Mouse (Mus musculus) left cerebral cortex, postnatal 10 days (tissue): ENCODE measurements around the gene Tstd1. TPM values are rescaled to one million over a fixed set of nuclear protein-coding genes. Genes with fewer than 3 reads are reported as not detected.

ENCODE experiments used
- DNase-seq, 2 experiments: peaks; one replicate each; pipeline ENCODE4 v3.0.0; 2021 to 2022; ENCODE audit warnings: low spot score in 2 of 2, mixed read lengths in 1 of 2; ENCODE audit errors: extremely low spot score in 1 of 2
- intact Hi-C: fragments of 180-260 bp; cut with DNase I; formaldehyde crosslinking; loops from one replicate; pipeline ENCODE4 v1.15.1; 2025
- total RNA-seq, 2 experiments: library from RNA; stranded (reverse); gene quantifications; 2 replicates each; pipeline ENCODE4 v1.2.3; 2021

The Tstd1 gene
- total RNA-seq, 2 experiments from 2014 or later, result 1.5 to 2.6 TPM

DNA sequence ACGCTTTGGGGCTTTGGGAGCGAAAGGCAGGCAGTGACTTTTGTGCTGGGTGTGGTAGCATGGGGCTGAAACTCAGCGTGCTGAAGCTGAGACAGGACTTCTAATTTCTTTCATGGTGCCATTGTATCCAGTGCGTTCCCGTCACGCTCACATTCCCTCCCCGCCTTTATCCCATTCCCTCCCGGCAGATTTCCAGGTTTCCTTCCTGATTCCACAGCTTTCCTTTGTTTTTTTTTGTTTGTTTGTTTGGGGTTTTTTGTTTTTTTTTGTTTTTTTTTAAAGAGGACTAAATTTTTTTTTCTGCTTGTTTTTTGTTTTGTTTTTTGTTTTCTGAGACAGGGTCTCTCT, 23.7 kb downstream of the Tstd1 start:
- DNase-seq, result no peak
- intact Hi-C loops, result no loop called here

- intact Hi-C loops, result no loop called here
- DNase-seq, result no peak
Observed at GRCm38 (mm10) chr1:171445050-171445449, 26.4 kb downstream of the Tstd1 start.

DNA sequence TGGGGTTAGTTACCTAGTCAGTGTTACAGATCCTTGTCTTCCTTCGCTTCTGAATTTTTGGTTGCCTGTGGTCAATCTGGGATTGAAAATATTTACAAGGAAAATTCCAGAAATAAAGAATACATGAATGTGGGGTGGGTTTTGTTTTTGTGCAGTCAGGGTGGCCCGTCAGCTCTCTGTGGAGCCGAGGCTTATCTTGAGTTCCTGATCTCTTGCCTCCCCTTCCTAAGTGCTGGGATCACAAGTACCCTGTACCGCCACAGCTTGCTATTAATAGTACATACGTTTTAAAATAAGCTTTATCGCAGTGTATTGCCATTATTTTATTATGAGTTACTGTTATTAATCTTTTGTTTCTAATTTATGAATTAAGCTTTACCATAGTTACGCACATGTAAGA, 28.2 kb downstream of the Tstd1 start:
- no peak for DNase-seq
- intact Hi-C loops, result no loop called here

DNA sequence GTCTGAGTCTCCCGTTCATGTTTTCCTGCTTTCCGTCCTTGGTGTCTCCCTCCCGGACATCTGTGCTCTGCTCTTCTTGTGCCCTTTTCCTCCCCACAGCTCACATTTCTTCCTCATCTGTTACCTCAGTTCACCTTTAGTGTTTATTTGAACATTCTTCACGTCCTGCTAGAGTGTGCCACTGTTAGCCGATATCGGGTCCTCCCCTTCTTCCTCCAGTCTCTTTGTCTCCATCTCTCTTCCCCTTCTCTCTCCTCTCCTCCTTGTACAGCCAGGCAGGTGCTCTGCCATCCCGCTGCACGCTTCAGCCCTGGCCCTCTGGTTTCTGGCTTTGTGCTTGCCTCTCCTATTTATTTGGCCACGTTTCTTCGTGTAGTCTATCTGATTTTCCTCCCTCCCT, 29.0 kb downstream of the Tstd1 start:
- DNase-seq, result no peak
- intact Hi-C loops, result no loop called here

- intact Hi-C loops, result no loop called here
- DNase-seq, result no peak
Observed at GRCm38 (mm10) chr1:171450062-171450461, 31.4 kb downstream of the Tstd1 start.

DNA sequence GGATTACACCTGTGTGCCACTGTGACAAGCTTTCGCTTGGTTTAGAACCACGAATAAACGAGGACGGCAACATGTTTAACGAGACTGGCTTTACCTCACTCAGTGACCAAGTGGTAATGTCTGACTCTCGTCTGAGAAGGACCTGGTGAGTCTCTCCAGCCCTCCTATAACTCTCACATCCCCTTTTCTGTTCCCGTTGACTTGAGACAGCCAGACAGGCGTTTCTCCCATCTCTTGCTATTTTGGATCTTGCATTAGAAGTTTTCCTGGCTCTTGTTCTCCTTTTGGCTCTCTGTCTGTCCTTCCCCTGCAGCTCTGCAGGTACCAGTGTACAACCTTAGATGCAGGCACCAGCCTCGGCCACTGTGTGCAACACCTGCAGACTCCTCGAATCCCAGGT, 32.3 kb downstream of the Tstd1 start:
- intact Hi-C loops, result no loop called here
- DNase-seq, result no peak

DNA sequence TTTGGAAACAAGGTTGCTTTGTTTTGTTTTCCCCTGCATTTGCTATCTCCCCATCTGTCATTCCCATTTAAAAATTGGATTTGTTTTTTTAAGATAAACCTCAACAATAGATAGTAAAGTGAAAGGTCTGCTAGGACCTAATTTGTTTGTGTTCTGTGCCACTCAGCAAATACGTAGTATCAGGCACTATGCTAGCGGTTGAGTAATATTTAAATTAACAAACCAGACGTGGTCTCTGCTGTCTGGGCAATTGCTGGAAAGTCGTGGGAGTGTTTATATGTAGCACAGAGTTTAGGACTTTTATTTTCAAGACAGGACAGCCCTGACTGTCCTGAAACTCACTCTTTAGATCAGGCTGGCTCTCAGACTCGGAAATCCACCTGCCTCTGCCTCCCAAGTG, 33.9 kb downstream of the Tstd1 start:
- intact Hi-C loops, result no loop called here
- no peak for DNase-seq

DNA sequence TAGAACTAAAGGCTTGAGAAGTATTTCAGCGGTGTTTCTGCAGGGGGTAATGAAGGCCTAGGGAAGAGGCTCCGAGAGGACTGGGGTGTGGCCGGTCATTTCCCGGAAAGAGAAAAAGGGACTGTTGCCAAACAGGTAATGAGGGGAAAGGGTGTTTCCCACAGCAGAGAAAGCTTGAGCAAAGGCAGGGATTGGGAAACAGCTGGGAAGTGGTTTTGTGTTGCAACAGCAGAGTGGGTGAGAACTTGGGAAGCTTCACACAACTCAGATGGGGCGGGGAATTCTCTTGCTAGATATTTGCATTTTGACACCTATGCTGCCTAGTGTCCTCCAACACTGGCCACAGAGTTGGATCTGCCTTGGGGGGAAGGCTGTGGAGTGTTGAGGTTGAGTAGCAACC, 34.3 kb downstream of the Tstd1 start:
- intact Hi-C loops, result no loop called here
- DNase-seq, result no peak

- intact Hi-C loops, result no loop called here
- no peak for DNase-seq
Observed at GRCm38 (mm10) chr1:171454926-171455325, 36.3 kb downstream of the Tstd1 start.

DNA sequence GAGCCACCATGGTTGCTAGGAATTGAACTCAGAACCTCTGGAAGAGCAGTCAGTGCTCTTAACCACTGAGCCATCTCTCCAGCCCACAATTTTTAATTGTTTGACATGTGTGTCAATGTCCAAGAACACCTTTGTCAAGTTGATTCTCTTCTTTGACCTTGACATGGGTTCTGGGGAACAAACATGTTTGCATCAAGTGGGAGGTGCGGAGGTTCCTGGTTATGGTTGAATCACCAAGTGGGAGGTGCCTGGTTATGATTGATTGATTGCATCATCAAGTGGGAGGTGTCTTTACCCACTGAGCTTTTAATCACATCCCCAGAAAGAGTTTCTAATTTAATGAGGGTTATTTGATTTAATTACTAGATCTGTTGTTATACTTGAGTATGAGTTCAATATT, 38.9 kb downstream of the Tstd1 start:
- no peak for DNase-seq
- intact Hi-C loops, result no loop called here

DNA sequence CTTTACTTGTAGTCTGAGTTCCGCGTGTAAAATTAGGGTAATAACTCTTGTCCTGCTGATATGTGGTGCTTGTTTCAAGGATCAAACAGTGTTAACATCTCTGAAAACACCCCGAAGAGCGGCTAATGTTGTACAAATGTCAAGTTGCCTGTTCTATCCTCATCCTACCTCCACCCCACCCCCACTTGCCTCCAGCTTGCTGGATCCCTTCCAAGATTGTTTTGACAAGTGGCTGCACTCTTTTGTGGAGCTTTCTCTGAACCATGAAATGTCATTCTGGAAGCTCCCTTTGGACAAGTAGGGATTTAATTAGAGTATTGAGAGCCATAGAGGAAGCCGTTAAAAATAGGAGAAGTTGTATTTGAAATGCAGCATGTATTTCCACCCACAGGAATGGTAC, 41.1 kb downstream of the Tstd1 start:
- DNase-seq, result no peak
- intact Hi-C loops, result no loop called here

DNA sequence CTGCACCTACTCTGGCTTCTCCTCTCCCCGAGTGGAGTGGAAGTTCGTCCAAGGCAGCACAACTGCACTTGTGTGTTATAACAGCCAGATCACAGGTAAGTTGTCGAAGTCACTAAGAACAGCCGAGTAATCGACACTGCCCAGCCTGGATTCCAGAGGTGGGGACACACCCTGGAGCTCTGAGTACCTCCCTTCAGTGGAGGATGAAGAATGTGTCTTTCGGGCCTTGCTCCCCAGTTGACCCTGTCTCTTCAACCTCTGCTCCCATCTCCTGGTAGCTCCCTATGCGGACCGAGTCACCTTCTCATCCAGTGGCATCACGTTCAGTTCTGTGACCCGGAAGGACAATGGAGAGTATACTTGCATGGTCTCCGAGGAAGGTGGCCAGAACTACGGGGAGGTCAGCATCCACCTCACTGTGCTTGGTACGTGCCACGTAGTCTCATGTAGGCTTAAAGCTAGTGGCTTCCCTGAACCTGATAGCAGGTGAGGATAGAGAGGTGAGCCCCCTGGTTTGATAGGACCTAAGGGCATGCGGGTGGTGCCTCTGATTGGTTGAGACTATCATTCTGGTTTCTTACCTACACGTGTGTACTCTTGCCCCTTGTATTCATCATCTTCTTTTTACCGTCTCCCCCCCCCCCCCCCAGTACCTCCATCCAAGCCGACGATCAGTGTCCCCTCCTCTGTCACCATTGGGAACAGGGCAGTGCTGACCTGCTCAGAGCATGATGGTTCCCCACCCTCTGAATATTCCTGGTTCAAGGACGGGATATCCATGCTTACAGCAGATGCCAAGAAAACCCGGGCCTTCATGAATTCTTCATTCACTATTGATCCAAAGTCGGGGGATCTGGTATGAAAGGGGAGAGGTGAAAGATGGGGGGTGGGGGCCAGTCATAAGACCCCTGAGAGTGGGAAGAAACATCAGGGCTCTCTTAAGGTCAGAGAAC, 42.2 kb downstream of the Tstd1 start:
- DNase-seq, result no peak
- intact Hi-C loops, result no loop called here

GRCm38 (mm10) chr1:171463133-171463532, 44.5 kb downstream of the Tstd1 start:
- DNase-seq, result no peak
- intact Hi-C loops, result no loop called here

DNA sequence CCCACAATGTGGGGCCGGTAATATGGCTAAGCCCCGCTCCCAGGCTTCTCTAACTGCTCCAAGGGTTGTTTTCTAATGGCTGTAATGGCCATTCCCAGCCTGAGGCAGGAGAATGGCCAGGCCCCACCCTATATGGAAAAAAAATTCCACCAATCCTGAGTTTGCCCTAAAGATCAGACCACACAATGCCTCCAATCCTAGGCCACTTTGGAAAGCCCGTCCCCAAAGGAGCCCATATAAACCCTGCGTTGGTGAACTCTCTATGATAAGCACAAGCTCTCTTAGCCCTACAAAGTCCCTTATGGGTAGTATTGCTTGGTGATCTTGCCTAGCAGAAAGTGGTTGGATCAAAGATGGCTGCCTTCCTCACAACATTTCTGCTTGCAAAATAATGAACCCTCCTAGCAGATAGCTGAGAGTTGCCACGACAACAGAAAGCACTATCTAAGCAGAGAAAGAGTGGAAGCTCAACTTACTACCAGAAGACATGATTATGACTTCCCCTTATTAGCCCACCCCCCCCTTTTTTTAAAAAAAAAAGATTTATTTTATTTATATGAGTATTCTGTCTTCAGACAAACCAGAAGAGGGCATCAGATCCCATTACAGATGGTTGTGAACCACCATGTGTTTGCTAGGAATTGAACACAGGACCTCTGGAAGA, 47.2 kb downstream of the Tstd1 start:
- intact Hi-C loops, result no loop called here
- no peak for DNase-seq

- intact Hi-C loops, result no loop called here
- no peak for DNase-seq
Observed at GRCm38 (mm10) chr1:171466565-171466964, 47.9 kb downstream of the Tstd1 start.

DNA sequence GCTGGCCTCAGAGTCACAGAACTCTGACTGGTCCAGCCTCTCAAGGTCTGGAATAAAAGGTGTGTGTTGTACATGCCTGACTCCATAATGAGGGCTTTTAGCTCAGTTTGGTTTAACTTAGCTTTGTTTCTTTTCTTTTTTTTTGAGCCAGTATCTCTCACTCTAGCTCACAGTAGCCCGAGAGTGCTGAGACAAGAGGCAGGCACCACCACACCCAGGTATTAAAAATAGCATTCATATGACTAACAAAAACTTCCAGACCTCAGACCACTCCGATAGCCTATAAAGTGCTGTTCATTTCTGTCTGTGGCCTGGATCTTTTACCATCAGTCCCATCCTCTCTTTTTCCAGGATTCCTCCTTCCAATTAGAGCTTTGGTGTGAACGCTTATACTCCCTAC, 51.0 kb downstream of the Tstd1 start:
- no peak for DNase-seq
- intact Hi-C loops, result loop anchor here (10.0 kb wide), 1 partner anchor 55 kb away; the partner anchor contains the start of genes Tstd1 and Usf1

Other genes with a start within 250 kb of the Tstd1 start
- gene Pcp4l1, start 222.6 kb upstream of the Tstd1 start, total RNA-seq, result 10 to 100 TPM; 28.0 to 42.2 TPM
- gene Nr1i3, start 204.9 kb upstream of the Tstd1 start, total RNA-seq, result not detected
- 10 to 100 TPM; 71.4 to 71.6 TPM for gene Tomm40l, start 196.4 kb upstream of the Tstd1 start, total RNA-seq
- 1 to 10 TPM; 2.5 to 3.9 TPM for gene Apoa2, start 193.8 kb upstream of the Tstd1 start, total RNA-seq
- gene Fcer1g, start 184.5 kb upstream of the Tstd1 start, total RNA-seq, result 10 to 100 TPM; 11.9 to 13.4 TPM
- gene Adamts4, start 168.5 kb upstream of the Tstd1 start, total RNA-seq, result 1 to 10 TPM; 4.6 to 7.2 TPM
- gene Ndufs2, start 167.5 kb upstream of the Tstd1 start, total RNA-seq, result 100 to 1,000 TPM; 243 to 255 TPM
- gene B4galt3, start 148.5 kb upstream of the Tstd1 start, total RNA-seq, result 10 to 100 TPM; 59.7 to 64.1 TPM
- 10 to 100 TPM; 20.4 to 21.8 TPM for gene Ppox, start 137.7 kb upstream of the Tstd1 start, total RNA-seq
- gene Usp21, start 130.9 kb upstream of the Tstd1 start, total RNA-seq, result 10 to 100 TPM; 51.5 to 53.4 TPM
- gene Ufc1, start 123.8 kb upstream of the Tstd1 start, total RNA-seq, result 100 to 1,000 TPM; 110 to 114 TPM
- 10 to 100 TPM; 34.6 to 37.8 TPM for gene Dedd, start 89.7 kb upstream of the Tstd1 start, total RNA-seq
- gene Nit1, start 73.2 kb upstream of the Tstd1 start, total RNA-seq, result 10 to 100 TPM; 38.5 to 41.0 TPM
- gene Pfdn2, start 73.2 kb upstream of the Tstd1 start, total RNA-seq, result 100 to 1,000 TPM in 1 of 2 experiments, 10 to 100 TPM in 1; 93.9 to 107 TPM
- 1 to 10 TPM; 7.1 to 7.8 TPM for gene Klhdc9, start 58.1 kb upstream of the Tstd1 start, total RNA-seq
- gene Nectin4, start 48.8 kb upstream of the Tstd1 start, total RNA-seq, result 1 to 10 TPM; 1.4 TPM
- gene Arhgap30, start 29.9 kb upstream of the Tstd1 start, total RNA-seq, result 1 to 10 TPM; 2.0 to 2.1 TPM
- gene Usf1, start 7.6 kb upstream of the Tstd1 start, total RNA-seq, result 100 to 1,000 TPM; 110 to 119 TPM
- 1 to 10 TPM; 6.3 to 9.0 TPM for gene F11r, start 18.7 kb downstream of the Tstd1 start, total RNA-seq
- 1 to 10 TPM; 4.6 to 5.5 TPM for gene Alyref2, start 84.6 kb downstream of the Tstd1 start, total RNA-seq
- not detected for gene Itln1, start 116.4 kb downstream of the Tstd1 start, total RNA-seq
- not detected for gene Cd244a, start 140.3 kb downstream of the Tstd1 start, total RNA-seq
- gene Ly9, start 188.5 kb downstream of the Tstd1 start, total RNA-seq, result not detected
- under 1 TPM; 0.22 to 0.39 TPM for gene Slamf7, start 234.2 kb downstream of the Tstd1 start, total RNA-seq